Mouse (Mus musculus): Measurements from ENCODE around the gene Rbfox1. TPM values are rescaled to one million over a fixed set of nuclear protein-coding genes. Genes with fewer than 3 reads are reported as not detected.
A peak's percentile ranks its signal among the peaks of the same experiment; 100 is the strongest.

The Rbfox1 gene
- polyA plus RNA-seq, 1 experiment from 2014 or later: 276 TPM

DNA sequence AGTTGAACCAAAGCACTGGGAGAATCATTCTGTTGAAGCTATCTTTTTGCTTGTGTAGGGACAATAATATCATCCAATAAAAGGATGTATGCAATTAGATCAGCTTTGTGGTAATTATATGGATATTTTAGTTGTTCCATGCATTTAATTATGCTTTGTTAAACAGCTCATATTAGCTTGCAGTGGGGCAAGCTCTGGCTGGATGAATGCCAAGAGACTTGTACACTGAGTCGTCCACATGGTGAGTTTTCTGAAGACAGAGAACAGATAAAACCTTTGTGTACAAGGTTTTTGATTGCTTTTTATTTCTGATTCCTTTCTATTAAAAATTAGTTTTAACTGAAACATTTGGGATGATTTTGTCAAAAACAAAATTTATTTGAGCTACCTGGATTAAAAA, 439.7 kb downstream of the Rbfox1 start:
- no peaks in the 10 kb centered on the region for H3K36me3 ChIP-seq (ENCODE audit: control insufficient read depth, insufficient read depth, low read length)
- no peaks in the 10 kb centered on the region for H3K27me3 ChIP-seq (replicated peaks; ENCODE audit: control insufficient read depth, insufficient read depth, low read length)
- no peak overlapping the region for H3K9ac ChIP-seq (ENCODE audit: low read depth, low read length)
- no peaks in the 10 kb centered on the region for H3K9me3 ChIP-seq (ENCODE audit: control insufficient read depth, low read length)
- H3K4me1 ChIP-seq (ENCODE audit: control insufficient read depth, insufficient read depth, low read depth, low read length): no peaks in the 10 kb centered on the region; the same call in 1 of the 2 replicates
- H3K4me2 ChIP-seq (ENCODE audit: low read length): no peak overlapping the region
- no peak for ATAC-seq
- no peak overlapping the region for H3K4me3 ChIP-seq (ENCODE audit: low read length)
- no peak overlapping the region for H3K27ac ChIP-seq (ENCODE audit: low read depth, low read length)
- 5% methylated on average over 1 of the region's 1 CpGs for WGBS

GRCm38 (mm10) chr16:6331400-6331939, 446.3 kb downstream of the Rbfox1 start:
- Histone ChIP-seq H3K4me3 (ENCODE audit: low read length) (no peak overlapping the region), H3K27me3 (replicated peaks; ENCODE audit: control insufficient read depth, insufficient read depth, low read length) (no peaks in the 10 kb centered on the region), H3K9ac (ENCODE audit: low read depth, low read length) (no peak overlapping the region), H3K4me1 (ENCODE audit: control insufficient read depth, insufficient read depth, low read depth, low read length) (no peaks in the 10 kb centered on the region), H3K27ac (ENCODE audit: low read depth, low read length) (no peak overlapping the region), H3K36me3 (ENCODE audit: control insufficient read depth, insufficient read depth, low read length) (no peaks in the 10 kb centered on the region), H3K4me2 (ENCODE audit: low read length) (no peak overlapping the region), H3K9me3 (ENCODE audit: control insufficient read depth, low read length) (no peaks in the 10 kb centered on the region)
- no peak for ATAC-seq
- WGBS: 64% methylated on average over 10 of the region's 10 CpGs

DNA sequence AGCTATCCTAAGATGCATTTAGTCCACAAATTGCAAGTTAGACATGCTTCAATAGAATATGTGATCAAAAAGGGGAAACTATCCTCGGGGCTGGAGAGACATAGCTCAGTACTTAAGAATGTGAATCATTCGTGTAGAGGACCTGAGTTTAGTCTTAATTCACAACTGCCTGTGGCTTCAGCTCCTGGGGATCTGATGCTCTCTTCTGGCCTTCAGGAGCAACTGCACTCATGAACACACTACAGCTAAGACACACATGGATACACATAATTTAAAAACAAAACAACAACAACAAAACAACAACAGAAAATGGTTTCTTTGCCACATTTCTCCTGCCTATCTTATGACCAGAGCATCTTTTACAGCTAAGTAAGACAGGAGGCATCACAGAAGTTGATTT, 448.1 kb downstream of the Rbfox1 start:
- no peak overlapping the region for H3K9ac ChIP-seq (ENCODE audit: low read depth, low read length)
- H3K4me3 ChIP-seq (ENCODE audit: low read length): no peak overlapping the region
- WGBS: 75% methylated on average over 2 of the region's 2 CpGs
- ATAC-seq: no peak
- H3K27me3 ChIP-seq (replicated peaks; ENCODE audit: control insufficient read depth, insufficient read depth, low read length): no peaks in the 10 kb centered on the region
- H3K4me1 ChIP-seq (ENCODE audit: control insufficient read depth, insufficient read depth, low read depth, low read length): no peaks in the 10 kb centered on the region
- no peaks in the 10 kb centered on the region for H3K36me3 ChIP-seq (ENCODE audit: control insufficient read depth, insufficient read depth, low read length)
- H3K9me3 ChIP-seq (ENCODE audit: control insufficient read depth, low read length): no peaks in the 10 kb centered on the region
- H3K27ac ChIP-seq (ENCODE audit: low read depth, low read length): no peak overlapping the region
- no peak overlapping the region for H3K4me2 ChIP-seq (ENCODE audit: low read length)

DNA sequence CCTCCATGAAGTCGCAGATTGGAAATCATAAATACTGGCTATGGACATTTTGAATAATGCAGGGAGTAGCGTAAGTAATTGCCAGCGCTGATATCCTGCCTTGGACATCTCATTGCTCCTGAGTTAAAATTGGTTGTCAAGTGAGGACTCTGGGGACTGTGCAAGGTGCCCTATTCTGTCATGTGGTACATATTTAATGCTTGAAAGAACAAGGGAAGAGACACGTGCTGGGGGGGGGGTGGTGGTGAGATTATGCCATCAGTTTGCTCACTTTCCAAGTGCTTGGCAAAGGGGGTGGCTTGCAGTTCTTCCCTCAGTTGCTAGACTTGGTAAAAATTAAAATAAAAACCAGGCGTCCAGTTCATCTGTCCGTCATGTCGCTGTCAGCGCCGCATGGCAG, 462.9 kb downstream of the Rbfox1 start:
- WGBS: 15% methylated on average over 9 of the region's 9 CpGs
- H3K9me3 ChIP-seq (ENCODE audit: control insufficient read depth, low read length): no peaks in the 10 kb centered on the region
- peaks cover 8% of the 10 kb centered on the region for H3K4me1 ChIP-seq (ENCODE audit: control insufficient read depth, insufficient read depth, low read depth, low read length)
- peak overlapping the region; percentile 80 for H3K27ac ChIP-seq (ENCODE audit: low read depth, low read length)
- H3K36me3 ChIP-seq (ENCODE audit: control insufficient read depth, insufficient read depth, low read length): no peaks in the 10 kb centered on the region
- H3K4me3 ChIP-seq (ENCODE audit: low read length): peak overlapping the region; percentile 53
- no peaks in the 10 kb centered on the region for H3K27me3 ChIP-seq (replicated peaks; ENCODE audit: control insufficient read depth, insufficient read depth, low read length)
- H3K9ac ChIP-seq (ENCODE audit: low read depth, low read length): peak overlapping the region; percentile 72
- peak overlapping the region; percentile 71 for H3K4me2 ChIP-seq (ENCODE audit: low read length)
- ATAC-seq: peak; percentile 54; the same call in 1 of the 2 replicates

DNA sequence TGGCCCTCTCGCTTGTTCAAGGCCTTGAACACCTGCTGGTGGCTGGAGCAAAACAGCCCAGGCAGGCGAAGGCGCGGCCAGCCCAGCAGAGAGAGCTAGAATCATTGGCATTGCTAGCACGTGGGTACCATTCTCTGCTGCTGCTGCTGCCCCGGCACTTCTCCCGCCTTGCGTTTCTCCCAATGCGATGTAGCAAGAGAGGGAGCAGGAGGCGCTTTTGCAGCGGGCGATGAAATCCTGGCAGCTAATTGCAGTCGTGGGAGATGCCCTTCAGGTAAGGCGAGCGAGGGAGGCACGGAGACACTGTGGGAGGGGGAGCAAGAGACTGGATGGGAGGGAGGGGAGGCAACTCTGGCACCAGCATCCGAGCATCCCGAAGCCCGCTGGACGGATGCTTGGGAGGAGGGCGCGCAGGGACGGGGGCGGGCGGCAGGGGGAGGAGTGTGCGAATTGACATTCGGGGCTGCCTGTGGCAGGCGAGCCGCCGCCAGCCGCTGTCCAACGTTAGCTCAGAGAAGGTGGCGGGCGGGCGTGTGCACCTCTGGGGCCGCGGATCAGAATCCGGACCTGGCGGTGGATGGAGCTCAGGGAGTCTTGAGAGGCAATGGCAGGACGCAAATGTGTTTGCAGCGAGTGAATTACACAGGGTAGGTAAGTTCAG, 463.6 kb downstream of the Rbfox1 start:
- peak overlapping the region; percentile 80 for H3K27ac ChIP-seq (ENCODE audit: low read depth, low read length)
- H3K27me3 ChIP-seq (replicated peaks; ENCODE audit: control insufficient read depth, insufficient read depth, low read length): no peaks in the 10 kb centered on the region
- WGBS: under 1% methylated on average over 37 of the region's 41 CpGs
- peak overlapping the region; percentile 53 for H3K4me3 ChIP-seq (ENCODE audit: low read length)
- H3K36me3 ChIP-seq (ENCODE audit: control insufficient read depth, insufficient read depth, low read length): no peaks in the 10 kb centered on the region
- H3K4me2 ChIP-seq (ENCODE audit: low read length): peak overlapping the region; percentile 71
- ATAC-seq: peak; percentile 92
- H3K4me1 ChIP-seq (ENCODE audit: control insufficient read depth, insufficient read depth, low read depth, low read length): peaks cover 8% of the 10 kb centered on the region
- H3K9me3 ChIP-seq (ENCODE audit: control insufficient read depth, low read length): no peaks in the 10 kb centered on the region
- H3K9ac ChIP-seq (ENCODE audit: low read depth, low read length): peak overlapping the region; percentile 72

- no peaks in the 10 kb centered on the region for H3K9me3 ChIP-seq (ENCODE audit: control insufficient read depth, low read length)
- peak overlapping the region; percentile 72 for H3K9ac ChIP-seq (ENCODE audit: low read depth, low read length)
- peaks cover 8% of the 10 kb centered on the region for H3K4me1 ChIP-seq (ENCODE audit: control insufficient read depth, insufficient read depth, low read depth, low read length)
- H3K36me3 ChIP-seq (ENCODE audit: control insufficient read depth, insufficient read depth, low read length): no peaks in the 10 kb centered on the region
- H3K4me2 ChIP-seq (ENCODE audit: low read length): peak overlapping the region; percentile 71
- no peaks in the 10 kb centered on the region for H3K27me3 ChIP-seq (replicated peaks; ENCODE audit: control insufficient read depth, insufficient read depth, low read length)
- H3K27ac ChIP-seq (ENCODE audit: low read depth, low read length): peak overlapping the region; percentile 80
- 17% methylated on average over 16 of the region's 16 CpGs for WGBS
- ATAC-seq: peak; percentile 32
- peak overlapping the region; percentile 53 for H3K4me3 ChIP-seq (ENCODE audit: low read length)
Measured at GRCm38 (mm10) chr16:6349381-6349780, 464.2 kb downstream of the Rbfox1 start.

GRCm38 (mm10) chr16:6350256-6350655, 465.1 kb downstream of the Rbfox1 start:
- Histone ChIP-seq H3K4me1 (ENCODE audit: control insufficient read depth, insufficient read depth, low read depth, low read length) (peaks cover 8% of the 10 kb centered on the region), H3K27ac (ENCODE audit: low read depth, low read length) (no peak overlapping the region), H3K4me2 (ENCODE audit: low read length) (peak overlapping the region; percentile 71), H3K36me3 (ENCODE audit: control insufficient read depth, insufficient read depth, low read length) (no peaks in the 10 kb centered on the region), H3K27me3 (replicated peaks; ENCODE audit: control insufficient read depth, insufficient read depth, low read length) (no peaks in the 10 kb centered on the region), H3K9ac (ENCODE audit: low read depth, low read length) (peak overlapping the region; percentile 28; the same call in 1 of the 2 replicates), H3K4me3 (ENCODE audit: low read length) (peak overlapping the region; percentile 53), H3K9me3 (ENCODE audit: control insufficient read depth, low read length) (no peaks in the 10 kb centered on the region)
- WGBS: 82% methylated on average over 11 of the region's 11 CpGs
- ATAC-seq: no peak

GRCm38 (mm10) chr16:6353191-6353590, 468.0 kb downstream of the Rbfox1 start:
- H3K27ac ChIP-seq (ENCODE audit: low read depth, low read length): no peak overlapping the region
- no peaks in the 10 kb centered on the region for H3K36me3 ChIP-seq (ENCODE audit: control insufficient read depth, insufficient read depth, low read length)
- no peaks in the 10 kb centered on the region for H3K9me3 ChIP-seq (ENCODE audit: control insufficient read depth, low read length)
- no peak for ATAC-seq
- H3K4me1 ChIP-seq (ENCODE audit: control insufficient read depth, insufficient read depth, low read depth, low read length): peaks cover 3% of the 10 kb centered on the region
- H3K4me2 ChIP-seq (ENCODE audit: low read length): no peak overlapping the region; the same call in 1 of the 2 replicates
- 73% methylated on average over 5 of the region's 5 CpGs for WGBS
- no peak overlapping the region for H3K4me3 ChIP-seq (ENCODE audit: low read length)
- H3K27me3 ChIP-seq (replicated peaks; ENCODE audit: control insufficient read depth, insufficient read depth, low read length): no peaks in the 10 kb centered on the region
- no peak overlapping the region for H3K9ac ChIP-seq (ENCODE audit: low read depth, low read length)

GRCm38 (mm10) chr16:6356931-6357330, 471.8 kb downstream of the Rbfox1 start:
- H3K4me1 ChIP-seq (ENCODE audit: control insufficient read depth, insufficient read depth, low read depth, low read length): no peaks in the 10 kb centered on the region; the same call in none of the 2 replicates
- H3K9me3 ChIP-seq (ENCODE audit: control insufficient read depth, low read length): no peaks in the 10 kb centered on the region
- no peak overlapping the region for H3K4me2 ChIP-seq (ENCODE audit: low read length)
- H3K36me3 ChIP-seq (ENCODE audit: control insufficient read depth, insufficient read depth, low read length): no peaks in the 10 kb centered on the region
- no peak overlapping the region for H3K27ac ChIP-seq (ENCODE audit: low read depth, low read length)
- H3K9ac ChIP-seq (ENCODE audit: low read depth, low read length): no peak overlapping the region
- 64% methylated on average over 3 of the region's 3 CpGs for WGBS
- no peaks in the 10 kb centered on the region for H3K27me3 ChIP-seq (replicated peaks; ENCODE audit: control insufficient read depth, insufficient read depth, low read length)
- no peak for ATAC-seq
- no peak overlapping the region for H3K4me3 ChIP-seq (ENCODE audit: low read length)

Data from hindbrain, embryonic 16.5 days (tissue).